Mouse (Mus musculus): ENCODE data around the gene Smad1.

DNA sequence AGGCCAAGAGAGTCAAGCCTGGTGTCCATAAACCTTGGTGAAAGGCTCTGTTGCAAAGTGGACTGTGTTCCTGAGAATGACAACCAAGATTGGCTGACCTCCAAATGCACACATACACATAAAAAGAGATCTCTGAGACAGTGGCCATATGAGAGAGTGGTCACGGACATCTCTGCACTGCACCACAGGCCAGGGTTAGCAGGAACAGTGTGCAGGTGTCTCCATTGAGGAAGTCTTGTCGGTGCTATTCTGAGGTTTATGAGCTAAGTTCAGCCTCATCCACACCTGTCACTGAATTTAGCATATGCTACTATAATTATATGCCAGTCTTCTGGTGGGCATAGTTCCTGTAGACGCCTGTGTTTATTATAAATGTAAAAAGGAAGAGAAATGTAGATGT lies 33.6 kb downstream of the Smad1 start:
- TF ChIP-seq CTCF (conservative IDR thresholded peaks at IDR 0.05; ENCODE audit: low read length) (no peak), NANOG (IDR thresholded peaks at IDR 0.05; ENCODE audit: borderline replicate concordance, low read length) (no peak), POU5F1 (IDR thresholded peaks at IDR 0.05; ENCODE audit: borderline replicate concordance, low read length) (no peak)

All from E14TG2a.4 (cell line).